Mouse (Mus musculus): Measurements from ENCODE around the gene Elk3.

Gene Elk3

DNA sequence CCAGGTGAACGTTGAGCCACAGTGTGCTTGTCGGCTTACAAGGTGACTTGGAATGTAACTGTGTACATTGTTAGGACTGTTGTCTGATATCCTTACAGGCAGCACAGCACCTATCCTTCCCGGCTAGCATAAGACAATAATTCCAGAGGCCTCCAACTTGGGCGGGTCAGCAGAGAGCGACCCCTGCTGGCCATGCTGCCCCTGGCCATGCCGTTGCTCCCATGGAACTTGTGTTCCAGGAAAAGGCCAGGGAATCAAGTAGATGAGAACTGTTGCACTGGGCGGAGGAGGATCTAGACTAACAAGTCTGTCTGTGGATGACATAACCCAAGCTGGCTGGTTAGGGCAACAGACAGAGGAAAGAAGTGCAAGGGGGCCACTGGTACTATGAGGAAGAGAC is 19.6 kb downstream of the Elk3 start:
- peak; percentile 63 for DNase-seq

DNA sequence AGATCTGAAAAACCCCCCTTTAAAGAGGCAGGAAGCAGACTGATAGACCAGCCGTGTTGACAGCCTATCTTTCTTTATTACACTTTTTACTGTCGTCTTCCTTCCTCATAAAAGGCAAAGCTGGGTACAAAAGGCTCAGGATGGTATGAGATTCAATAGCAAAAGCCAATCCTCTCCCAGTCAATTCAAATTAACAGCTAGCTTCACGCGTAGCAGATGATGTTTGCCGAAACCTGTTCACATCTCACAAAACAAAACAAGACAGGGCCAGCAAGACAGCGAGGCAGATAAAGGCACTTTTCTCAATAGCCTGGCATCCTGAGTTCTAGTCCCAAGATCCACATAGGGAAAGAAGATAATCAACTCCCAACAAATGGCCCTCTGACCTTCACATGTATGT is 21.5 kb downstream of the Elk3 start:
- no peak for DNase-seq

DNA sequence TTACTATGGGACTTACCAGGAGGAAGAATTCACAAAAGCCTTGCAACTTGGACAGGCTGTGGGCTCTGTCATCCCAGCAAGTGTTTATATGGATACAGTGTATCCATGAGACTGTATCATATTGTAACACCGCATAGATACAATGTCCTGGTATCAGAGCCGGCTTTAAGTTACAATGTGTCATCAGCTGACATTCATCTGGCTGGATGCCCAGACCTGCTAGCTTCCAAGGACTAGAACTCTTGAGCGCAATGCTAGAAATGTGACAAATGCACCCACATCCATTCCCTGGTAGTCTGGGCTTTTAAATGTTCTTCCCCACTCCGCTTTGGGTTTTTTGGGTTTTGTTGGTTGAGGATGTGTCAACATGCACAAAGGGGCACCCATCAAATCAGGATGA is 22.6 kb downstream of the Elk3 start:
- DNase-seq, result no peak

DNA sequence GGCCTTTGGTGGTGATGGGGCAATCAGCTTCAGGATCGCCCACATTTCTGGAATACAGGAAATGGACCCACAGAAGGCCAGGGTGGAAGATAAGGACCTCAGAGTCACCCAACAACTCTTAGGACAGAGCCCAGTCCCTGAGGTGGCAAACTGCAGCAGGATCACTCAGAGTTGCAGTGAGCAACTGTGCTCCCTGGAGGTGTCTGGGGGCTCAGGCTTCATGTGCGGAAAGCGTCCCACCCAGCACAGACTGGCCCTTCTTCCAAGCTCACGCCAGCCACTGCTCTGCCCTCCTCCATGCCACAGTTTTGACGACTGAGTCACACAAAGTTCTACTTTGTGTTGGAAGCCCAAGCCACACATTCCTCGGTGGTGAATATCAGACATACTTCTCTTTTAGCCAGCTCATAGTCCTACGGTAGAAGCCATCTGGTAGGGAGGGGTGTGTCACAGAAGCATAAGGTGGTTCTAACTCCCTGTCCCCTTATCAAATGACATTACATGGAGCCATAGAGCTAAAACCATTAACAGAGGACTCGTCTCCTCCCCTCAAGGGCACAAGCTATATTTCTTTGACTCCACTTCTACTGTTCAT is 23.3 kb downstream of the Elk3 start:
- no peak for DNase-seq

DNA sequence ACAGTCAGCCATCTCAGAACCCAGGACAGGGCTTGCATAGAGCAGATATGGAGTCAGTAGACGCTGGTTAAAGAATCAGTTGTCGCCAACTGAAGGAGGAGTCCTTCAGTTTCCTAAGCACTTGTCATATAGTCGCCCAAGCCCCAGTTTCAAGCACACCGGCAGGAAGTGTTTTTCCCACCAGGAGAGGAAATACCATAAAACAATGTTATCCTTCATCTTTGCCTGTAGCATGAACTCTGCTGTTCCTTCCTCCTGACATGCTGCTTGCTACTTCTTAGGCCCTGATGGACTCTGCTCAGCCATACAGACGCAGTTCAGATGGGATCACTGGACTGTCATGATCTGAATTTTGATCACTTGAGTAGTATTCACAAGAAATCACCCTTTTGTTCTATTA is 25.4 kb downstream of the Elk3 start:
- DNase-seq, result no peak

DNA sequence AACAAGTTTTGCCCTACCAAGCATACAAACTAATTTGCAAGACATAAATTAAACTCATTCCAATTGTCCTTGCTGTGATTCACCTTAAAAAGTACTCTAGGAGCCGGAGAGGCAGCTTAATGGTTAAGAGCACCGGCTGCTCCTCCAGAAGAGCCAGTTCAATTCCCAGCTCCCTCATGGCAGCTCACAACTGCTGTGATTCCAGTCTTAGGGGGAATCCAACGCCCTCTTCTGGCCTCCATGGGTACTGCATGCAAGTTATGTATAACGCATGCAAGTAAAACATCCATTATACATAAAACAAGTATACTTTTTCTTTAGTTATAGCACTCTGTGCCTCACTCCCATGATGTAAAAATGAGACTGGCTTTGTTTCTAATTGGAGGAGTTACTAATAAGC is 27.7 kb downstream of the Elk3 start:
- no peak for DNase-seq

DNA sequence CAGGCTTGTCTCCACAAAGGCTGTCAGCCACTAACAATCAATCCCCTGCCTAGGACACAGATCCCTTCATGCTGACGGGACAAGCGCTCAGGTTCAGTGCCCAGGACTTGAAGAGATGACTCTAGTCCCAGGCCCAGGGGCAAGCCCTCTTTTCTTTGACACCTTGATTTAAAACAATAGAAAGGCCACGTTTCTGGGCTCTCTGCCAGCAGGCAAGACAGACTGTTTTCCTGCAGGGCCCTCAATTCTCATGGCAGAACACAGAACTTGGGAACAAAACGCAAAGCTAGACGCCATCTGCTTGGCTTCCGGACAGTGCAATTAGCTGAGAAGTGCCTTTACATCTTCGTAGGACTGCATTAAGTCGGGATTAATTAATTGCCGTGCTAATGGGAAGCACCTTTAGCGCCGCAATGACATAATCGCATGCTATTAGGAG is 28.4 kb downstream of the Elk3 start:
- peak; percentile 69 for DNase-seq

DNA sequence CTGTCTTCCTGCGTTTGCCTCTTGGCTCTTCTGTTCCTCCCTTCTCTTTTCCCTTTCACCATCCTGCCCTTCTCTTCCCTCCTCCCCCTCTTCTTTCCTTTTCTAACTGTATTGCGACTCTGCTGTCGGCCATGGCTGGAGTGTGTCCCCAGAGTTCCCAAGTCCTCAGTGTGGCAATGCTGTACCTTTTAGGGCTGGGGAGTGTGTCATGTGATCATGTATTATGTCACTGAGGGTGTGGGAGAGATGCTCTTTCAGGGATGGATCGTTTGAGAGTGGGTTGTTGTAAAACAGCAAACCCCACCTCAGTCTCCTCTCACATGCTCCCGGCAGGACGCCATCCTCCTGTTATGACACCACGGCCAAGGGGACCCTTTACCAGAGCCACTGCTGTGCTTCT is 29.8 kb downstream of the Elk3 start:
- DNase-seq, result no peak

DNA sequence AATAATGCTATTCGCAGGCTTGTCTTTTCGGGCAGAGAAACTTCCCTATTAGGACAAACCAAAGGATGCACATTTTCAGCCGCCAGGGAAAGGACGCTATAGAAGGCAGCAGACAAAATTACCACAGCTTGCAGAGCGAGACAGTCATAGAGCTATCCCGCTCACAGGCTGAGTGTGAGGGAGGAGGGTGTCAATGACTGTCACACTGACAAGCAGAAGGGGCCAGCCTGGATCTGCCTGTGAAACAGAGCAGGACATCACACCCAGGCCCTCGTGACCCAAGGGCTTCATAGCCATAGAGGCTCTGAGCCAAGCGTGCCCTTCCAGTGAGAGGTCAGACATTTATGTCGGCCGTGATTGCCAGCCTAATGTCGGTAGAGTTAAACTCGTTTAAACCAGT is 30.3 kb downstream of the Elk3 start:
- no peak for DNase-seq

DNA sequence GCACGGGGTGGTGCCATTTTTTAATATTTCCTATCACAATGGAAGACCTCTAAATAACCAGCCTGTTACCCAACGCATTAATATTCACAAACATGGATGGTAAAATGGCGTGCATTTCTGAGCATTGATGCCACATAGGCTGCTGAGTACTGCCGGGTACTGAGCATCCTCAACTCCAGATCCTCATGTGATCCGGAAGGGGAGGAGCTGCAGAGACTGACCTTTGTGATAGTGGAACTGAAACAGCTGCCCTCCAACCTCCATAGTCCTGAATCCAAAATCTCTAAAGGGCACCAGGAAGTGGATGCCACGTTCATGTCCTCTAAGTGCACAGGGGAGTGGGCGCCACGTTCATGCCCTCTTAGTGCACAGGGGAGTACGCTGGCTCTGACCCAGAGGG is 31.9 kb downstream of the Elk3 start:
- no peak for DNase-seq

DNA sequence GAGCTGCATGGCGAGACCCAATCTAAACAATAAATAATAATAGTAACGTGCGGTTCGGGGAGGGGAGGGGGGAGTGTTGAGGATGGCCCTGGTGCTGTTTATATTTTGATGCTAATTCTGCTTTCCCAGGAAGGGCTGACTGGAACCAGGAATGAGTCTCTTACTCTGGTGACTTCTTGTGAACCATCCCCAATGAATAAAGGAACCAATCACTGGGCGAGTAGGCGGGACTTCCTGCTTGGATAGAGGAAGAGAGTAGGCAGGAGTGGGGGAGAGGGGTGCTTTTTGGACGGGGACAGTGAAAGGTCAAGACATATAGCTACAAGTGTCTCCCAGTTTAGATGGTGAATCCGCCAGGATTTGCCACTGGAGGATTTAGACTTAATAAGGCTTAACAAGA is 32.6 kb downstream of the Elk3 start:
- no peak for DNase-seq

DNA sequence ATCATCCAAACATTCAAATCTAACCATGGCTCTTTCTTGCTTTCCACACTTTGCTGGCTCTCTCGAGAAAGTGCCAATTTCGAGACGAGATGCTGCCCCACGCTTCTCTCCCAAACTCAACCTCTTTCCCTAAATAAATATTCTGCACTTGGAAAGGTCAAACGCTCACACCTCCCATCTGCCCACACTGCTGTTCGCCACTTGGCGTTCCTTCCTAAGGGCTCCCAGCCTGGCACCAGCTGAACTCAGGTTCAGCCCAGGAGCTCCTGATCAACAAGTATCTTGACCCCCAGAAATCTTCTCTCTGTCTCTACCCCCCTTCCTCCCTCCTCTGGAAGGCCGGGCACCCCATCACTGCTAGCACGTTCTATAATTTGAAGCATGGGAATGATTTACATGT is 34.1 kb downstream of the Elk3 start:
- peak; percentile 80 for DNase-seq

DNA sequence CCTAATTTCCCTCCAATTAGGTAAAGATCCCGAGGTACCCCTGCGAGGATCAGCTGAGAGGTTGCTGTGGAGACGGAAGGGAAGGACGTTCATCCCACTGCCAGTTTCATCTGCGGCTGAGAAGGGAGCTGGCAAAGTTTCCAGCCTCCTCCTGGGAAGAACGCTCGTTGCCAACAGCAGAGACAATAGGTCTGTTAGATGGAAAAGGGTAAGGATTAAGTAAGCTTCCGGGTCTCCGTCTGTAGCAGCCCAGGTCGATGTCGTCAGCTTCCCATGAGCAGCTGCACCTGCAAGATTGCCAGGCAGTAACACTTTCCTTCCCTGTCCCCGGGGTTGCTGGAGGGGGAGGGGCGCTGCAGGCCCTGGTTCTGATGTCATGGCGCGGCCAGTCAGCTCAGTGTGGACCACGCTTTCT is 34.6 kb downstream of the Elk3 start:
- DNase-seq, result peak; percentile 94

DNA sequence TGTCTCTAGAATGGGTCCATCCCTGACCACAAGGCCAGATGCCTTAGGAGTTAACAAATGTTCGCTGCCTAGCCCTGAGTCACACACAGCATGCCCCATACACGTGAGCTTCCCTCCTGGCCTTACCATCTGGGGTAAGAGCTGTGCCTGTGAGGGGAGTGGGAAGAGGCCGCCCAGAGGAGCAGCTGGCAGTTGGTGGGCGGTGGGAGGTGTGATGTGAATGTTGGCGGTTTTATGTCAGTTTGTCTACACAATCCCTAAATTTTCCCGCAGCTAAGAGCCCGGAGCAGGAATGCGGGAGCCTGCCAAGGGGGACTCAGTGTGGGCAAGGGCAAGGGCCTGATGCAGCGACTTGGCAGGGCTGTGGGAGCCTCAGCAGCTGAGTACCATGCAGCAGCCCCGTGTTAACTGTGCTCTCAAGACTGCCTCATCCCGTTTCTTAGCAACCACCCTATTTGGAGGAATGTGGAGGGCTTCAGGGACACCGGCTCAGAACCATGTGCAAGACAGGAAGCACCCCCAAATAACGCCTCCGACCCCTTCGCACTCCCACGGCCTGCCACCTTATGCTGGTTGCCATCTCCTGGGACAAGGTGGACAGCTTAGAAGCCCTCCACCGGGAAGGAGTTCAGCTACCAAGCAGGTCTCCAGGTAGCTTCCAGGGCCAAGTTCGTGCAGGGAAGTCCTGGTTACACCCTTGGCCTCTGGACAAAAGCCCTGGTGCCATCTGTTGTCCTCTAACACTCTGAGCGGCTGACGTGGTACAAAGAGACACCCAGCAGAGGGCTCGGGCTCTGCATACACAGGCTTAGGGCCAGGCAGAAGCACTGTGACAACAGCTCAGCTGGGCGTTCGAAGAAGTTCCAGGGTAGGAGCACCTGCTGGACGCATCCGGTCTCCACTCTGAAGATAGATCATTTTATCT is 35.5 kb downstream of the Elk3 start:
- DNase-seq, result peak; percentile 97

DNA sequence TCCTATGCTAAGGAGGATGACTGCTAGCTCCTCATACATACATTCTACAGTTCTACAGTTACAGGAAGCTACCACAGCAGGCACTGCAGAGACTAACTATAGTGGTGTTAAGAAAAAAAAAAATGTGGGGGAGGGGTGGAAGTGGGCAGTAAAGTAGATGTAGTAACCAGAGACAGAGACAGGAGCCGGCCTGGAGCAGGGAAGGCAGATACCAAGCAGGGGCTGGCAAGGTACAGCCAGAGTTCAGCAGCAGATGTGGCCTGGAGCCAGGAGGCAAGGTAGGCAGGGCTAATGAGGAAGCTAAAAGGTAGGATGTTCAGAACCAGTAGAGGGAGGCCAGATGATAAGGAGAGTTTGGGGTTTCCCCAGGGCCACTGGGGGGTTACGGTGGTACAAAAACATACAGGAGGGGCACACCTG is 36.6 kb downstream of the Elk3 start:
- no peak for DNase-seq

DNA sequence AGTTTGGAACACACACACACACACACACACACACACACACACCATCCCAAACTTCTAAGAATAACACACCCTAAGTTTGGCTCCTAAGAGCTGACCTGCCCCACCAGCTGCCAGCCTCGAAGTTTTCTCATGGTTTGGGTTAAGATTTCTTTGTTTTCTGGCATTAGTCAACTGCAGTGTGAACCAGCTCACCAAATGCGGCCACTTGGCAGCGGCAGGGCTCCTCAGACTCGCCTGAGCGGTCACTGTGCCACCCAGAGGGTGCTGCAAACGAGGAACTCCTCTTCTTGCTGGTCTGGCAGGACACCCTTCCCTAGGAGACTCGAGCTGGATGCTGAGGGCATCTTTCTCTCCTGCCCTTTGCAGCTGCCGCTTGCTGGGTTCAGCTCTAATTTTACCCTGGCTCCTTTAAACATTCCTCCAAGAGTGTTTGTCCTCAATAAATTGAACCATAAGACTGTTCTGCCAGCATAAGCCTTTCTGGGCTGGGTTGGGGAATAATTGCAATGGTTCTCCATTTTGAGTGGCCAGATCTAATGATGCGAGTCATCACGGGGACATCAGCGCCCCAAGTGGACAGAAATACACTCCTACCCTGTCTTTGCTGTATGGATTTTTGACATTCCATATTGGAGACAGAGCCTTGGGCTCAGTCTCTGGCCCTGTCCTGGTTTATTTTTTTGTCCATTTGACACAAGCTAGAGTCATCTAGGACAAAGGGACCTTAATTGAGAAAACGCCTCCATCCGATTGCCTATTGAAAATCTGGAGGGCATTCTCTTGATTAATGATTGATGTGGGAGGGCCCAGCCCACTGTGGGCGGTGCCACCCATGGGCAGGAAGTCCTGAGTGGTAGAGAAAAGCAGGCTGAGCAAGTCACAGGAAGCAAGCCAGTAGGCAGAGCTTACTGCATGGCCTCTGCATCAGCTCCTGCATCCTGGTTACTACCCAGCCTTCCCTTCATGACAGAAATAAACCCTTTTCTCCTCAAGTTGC is 37.7 kb downstream of the Elk3 start:
- no peak for DNase-seq

DNA sequence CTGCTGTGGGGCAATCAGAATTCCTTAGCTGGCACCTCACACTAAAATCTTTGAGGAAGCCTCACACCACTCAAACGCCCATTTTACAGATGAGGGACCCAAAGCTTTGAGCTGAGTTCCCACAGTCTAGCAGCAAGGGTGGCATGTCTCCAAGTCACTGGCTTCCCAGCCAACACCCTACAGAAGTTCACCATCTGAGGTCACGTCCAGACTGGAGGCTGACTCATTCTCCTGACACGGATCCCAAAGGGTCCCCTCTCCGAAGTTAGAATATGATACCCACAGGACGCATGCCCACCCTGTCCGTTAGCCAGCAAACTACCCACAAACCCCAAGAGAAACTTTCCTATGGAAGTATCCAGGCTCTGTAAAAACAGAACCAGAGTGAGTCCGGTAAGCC is 39.1 kb downstream of the Elk3 start:
- DNase-seq, result no peak

DNA sequence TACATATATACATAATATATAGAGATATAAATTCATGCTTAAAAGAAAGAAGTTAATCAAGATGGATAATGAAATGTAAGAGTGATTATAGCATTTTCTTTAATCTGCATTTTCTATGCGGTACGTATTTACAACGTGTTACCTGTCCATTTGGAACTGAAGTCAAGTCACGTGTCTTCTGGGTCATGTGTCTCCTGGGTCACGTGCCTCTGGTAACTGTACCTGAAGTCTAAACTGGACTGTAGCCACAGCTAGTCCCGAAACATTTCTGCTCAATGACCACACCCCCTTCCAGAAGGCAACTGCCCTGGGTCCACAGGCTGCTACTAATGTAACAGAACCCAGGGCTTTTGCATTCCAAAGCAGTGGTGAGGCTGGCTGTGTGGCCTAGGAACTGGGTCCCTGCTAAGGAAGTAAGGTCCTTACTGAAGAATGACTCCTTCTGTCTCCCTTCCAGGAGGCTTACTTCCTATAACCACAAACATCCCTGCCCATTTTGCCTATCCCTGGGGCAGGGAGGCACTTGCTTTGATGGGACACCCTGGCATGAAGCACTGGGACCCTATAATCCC is 40.0 kb downstream of the Elk3 start:
- DNase-seq, result no peak

DNA sequence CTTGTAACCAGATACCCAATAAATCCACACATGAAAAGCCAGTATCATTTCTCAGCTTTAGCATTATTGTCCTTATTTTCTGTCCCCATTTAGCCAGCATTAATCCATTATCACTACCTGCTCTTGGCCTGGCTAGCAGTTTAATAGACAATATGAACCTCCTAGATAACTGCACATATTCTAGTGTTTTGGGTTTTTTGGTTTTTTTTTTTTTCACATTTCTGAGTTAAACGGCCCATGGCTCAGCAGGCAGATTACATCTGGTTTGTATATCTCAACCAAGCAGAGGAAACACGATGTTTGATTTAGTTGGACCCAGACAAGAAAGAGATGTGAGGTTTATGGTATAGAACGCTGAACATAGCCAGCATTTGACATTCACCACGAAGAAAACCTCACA is 41.2 kb downstream of the Elk3 start:
- DNase-seq, result no peak

DNA sequence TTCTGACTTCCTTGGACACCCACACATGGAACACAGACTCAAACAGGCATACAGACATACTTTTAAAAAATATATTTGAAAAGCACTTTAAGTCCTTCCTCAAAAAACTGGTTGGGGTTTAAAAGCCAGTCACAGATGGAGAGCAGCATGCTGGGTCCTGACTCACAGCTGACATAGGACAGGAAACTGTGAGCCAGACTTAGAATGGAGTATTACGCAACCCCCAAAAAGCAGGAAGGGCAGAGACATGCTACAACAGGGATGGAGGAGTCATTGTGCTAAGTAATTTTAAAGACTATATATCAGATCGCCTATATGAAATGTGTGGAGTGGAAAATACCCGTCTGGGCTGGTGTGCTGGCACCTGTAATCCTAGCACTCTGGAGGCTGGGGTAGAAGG is 42.6 kb downstream of the Elk3 start:
- no peak for DNase-seq

DNA sequence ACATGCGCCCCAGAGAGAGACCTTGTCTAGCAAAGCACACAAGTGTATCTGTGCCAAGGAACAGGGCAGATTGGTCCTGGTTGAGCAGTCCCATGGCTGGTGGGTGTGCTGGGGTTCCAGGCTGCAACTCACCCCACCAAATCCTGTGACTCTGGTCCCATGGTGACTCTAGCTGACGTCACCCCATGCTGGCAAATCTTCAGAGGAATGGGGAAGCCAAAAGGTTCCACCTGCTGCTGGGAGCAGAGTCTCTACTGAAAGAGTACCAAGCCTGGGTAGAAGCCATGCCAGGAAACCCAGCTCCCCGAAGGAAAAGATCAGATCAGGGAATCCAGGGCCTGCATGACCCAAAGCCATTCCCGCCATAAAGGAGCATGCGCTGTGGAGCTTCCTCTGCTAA is 43.4 kb downstream of the Elk3 start:
- DNase-seq, result no peak

DNA sequence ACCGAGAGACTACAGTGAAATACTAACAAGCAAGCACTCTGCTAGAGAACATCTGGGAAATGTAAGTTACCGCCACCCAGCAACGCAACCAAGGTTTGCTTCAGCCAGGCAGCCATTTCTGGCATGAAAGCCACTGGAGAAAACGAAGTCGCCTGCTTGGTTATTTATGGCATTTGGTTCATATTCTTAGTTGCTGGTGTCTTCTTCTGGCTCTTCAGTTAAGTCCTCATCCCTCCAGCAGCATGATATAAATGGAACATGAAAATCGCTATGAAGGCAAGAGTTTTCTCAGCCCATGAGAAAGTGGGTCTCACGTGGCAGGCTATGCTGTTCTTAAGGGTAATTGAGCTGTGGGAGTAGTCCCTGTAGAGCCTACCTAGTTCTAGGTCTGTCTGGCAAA is 44.4 kb downstream of the Elk3 start:
- no peak for DNase-seq

DNA sequence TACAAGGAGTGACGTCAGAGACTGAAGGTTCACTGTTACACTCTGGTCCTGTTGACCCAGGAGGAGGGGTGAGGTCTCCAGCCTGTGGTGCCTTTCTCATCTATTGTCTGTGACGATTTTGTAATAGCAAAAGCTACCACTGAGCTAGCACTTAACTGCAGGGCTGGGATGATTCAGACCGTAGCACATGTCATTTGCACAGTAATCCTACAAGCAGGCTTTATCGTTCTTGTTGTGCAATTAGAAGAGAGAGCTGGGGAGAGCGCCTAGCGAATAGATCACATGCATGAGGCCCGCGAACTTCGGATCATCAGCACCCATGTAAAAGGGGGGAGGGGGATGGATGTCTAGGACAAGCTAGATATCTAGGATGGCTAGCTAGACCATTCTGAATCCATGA is 45.1 kb downstream of the Elk3 start:
- DNase-seq, result no peak
